Mouse (Mus musculus): ENCODE data around the gene Trpc4ap. TPM values are rescaled to one million over a fixed set of nuclear protein-coding genes. Genes with fewer than 3 reads are reported as not detected.
A peak's percentile ranks its signal among the peaks of the same experiment; 100 is the strongest.

Trpc4ap gene
- total RNA-seq, 2 experiments from 2014 or later = 81.3 to 82.5 TPM

- intact Hi-C loops (cut with DNase I) = loop anchor here (1.0 to 10.0 kb wide), 4 partner anchors 59 to 249 kb away; partner anchors contain the start of genes Gdf5 and Gm15557
- peak; percentile 90 to 95 for DNase-seq
These were observed 3.9 kb upstream of the Trpc4ap start for GRCm38 (mm10) chr2:155696091-155696558.

- DNase-seq = no peak
- intact Hi-C loops (cut with DNase I) = loop anchor here (5.0 to 10.0 kb wide), 2 partner anchors 117 to 249 kb away; partner anchors contain the start of genes Gdf5 and Gm15557
These were observed 3.1 kb upstream of the Trpc4ap start for GRCm38 (mm10) chr2:155695316-155695715.

GRCm38 (mm10) chr2:155694564-155694963, 2.4 kb upstream of the Trpc4ap start:
- intact Hi-C loops (cut with DNase I) = loop anchor here (10.0 kb wide), 1 partner anchor 250 kb away; the partner anchor contains the start of genes Gdf5 and Gm15557
- no peak for DNase-seq

- DNase-seq = no peak
- intact Hi-C loops (cut with DNase I) = loop anchor here (10.0 kb wide), 1 partner anchor 252 kb away; the partner anchor contains the start of genes Gdf5 and Gm15557
These were observed 952 bp upstream of the Trpc4ap start for GRCm38 (mm10) chr2:155693136-155693535.

GRCm38 (mm10) chr2:155691336-155691722, 855 bp downstream of the Trpc4ap start:
- intact Hi-C loops (cut with DNase I) = loop anchor here (10.0 kb wide), 1 partner anchor 253 kb away; the partner anchor contains the start of genes Gdf5 and Gm15557
- DNase-seq = no peak

GRCm38 (mm10) chr2:155689211-155689610, 3.0 kb downstream of the Trpc4ap start:
- intact Hi-C loops (cut with DNase I) = no loop called here
- no peak for DNase-seq

- DNase-seq = no peak
- intact Hi-C loops (cut with DNase I) = no loop called here
These were observed 4.4 kb downstream of the Trpc4ap start for GRCm38 (mm10) chr2:155687746-155688145.

GRCm38 (mm10) chr2:155686572-155686971, 5.6 kb downstream of the Trpc4ap start:
- intact Hi-C loops (cut with DNase I) = no loop called here
- DNase-seq = no peak

GRCm38 (mm10) chr2:155683821-155684220, 8.4 kb downstream of the Trpc4ap start:
- no peak for DNase-seq
- intact Hi-C loops (cut with DNase I) = no loop called here

GRCm38 (mm10) chr2:155683137-155683536, 9.0 kb downstream of the Trpc4ap start:
- intact Hi-C loops (cut with DNase I) = no loop called here
- DNase-seq = no peak

- no peak for DNase-seq
- intact Hi-C loops (cut with DNase I) = no loop called here
These were observed 10.3 kb downstream of the Trpc4ap start for GRCm38 (mm10) chr2:155681874-155682273.

GRCm38 (mm10) chr2:155681194-155681593, 11.0 kb downstream of the Trpc4ap start:
- intact Hi-C loops (cut with DNase I) = no loop called here
- DNase-seq = no peak

GRCm38 (mm10) chr2:155680591-155680990, 11.6 kb downstream of the Trpc4ap start:
- intact Hi-C loops (cut with DNase I) = no loop called here

GRCm38 (mm10) chr2:155679586-155680110, 12.5 kb downstream of the Trpc4ap start:
- intact Hi-C loops (cut with DNase I) = no loop called here
- DNase-seq = no peak

More at GRCm38 (mm10) chr2:155680591-155680990, 11.6 kb downstream of the Trpc4ap start:
- no peak for DNase-seq

GRCm38 (mm10) chr2:155675118-155675517, 17.1 kb downstream of the Trpc4ap start:
- no peak for DNase-seq

GRCm38 (mm10) chr2:155673546-155673945, 18.6 kb downstream of the Trpc4ap start:
- intact Hi-C loops (cut with DNase I) = no loop called here
- peak; percentile 72 to 79 for DNase-seq

More at GRCm38 (mm10) chr2:155675118-155675517, 17.1 kb downstream of the Trpc4ap start:
- intact Hi-C loops (cut with DNase I) = no loop called here

- intact Hi-C loops (cut with DNase I) = no loop called here
- DNase-seq = peak; percentile 12 to 30
These were observed 20.9 kb downstream of the Trpc4ap start for GRCm38 (mm10) chr2:155671236-155671635.

GRCm38 (mm10) chr2:155668461-155668860, 23.7 kb downstream of the Trpc4ap start:
- intact Hi-C loops (cut with DNase I) = no loop called here
- peak; percentile 20 to 48 for DNase-seq

GRCm38 (mm10) chr2:155667881-155668280, 24.3 kb downstream of the Trpc4ap start:
- intact Hi-C loops (cut with DNase I) = no loop called here
- no peak for DNase-seq

- intact Hi-C loops (cut with DNase I) = loop anchor here (2.0 kb wide), 1 partner anchor 101 kb away; no protein-coding TSS in a partner anchor
- no peak for DNase-seq
These were observed 28.2 kb downstream of the Trpc4ap start for GRCm38 (mm10) chr2:155663910-155664460.

GRCm38 (mm10) chr2:155663097-155663496, 29.1 kb downstream of the Trpc4ap start:
- intact Hi-C loops (cut with DNase I) = loop anchor here (2.0 kb wide), 1 partner anchor 102 kb away; no protein-coding TSS in a partner anchor
- peak; percentile 44 to 67 for DNase-seq

GRCm38 (mm10) chr2:155662390-155662789, 29.8 kb downstream of the Trpc4ap start:
- intact Hi-C loops (cut with DNase I) = loop anchor here (2.0 kb wide), 1 partner anchor 102 kb away; no protein-coding TSS in a partner anchor
- DNase-seq = no peak
